Mouse (Mus musculus) E14TG2a.4 (cell line): Measurements from ENCODE around the gene Hyal2.

Experiments used
- CTCF ChIP-seq: conservative IDR thresholded peaks from 2 replicates; pipeline ENCODE4 v1.5.1; 2014; ENCODE audit warnings: low read length
- NANOG ChIP-seq: IDR thresholded peaks from 2 replicates; pipeline ENCODE4 v1.6.1; 2014; ENCODE audit warnings: borderline replicate concordance, low read length, mixed read lengths
- POU5F1 ChIP-seq: IDR thresholded peaks from 2 replicates; pipeline ENCODE4 v1.6.1; 2014; ENCODE audit warnings: low read length, borderline replicate concordance

DNA sequence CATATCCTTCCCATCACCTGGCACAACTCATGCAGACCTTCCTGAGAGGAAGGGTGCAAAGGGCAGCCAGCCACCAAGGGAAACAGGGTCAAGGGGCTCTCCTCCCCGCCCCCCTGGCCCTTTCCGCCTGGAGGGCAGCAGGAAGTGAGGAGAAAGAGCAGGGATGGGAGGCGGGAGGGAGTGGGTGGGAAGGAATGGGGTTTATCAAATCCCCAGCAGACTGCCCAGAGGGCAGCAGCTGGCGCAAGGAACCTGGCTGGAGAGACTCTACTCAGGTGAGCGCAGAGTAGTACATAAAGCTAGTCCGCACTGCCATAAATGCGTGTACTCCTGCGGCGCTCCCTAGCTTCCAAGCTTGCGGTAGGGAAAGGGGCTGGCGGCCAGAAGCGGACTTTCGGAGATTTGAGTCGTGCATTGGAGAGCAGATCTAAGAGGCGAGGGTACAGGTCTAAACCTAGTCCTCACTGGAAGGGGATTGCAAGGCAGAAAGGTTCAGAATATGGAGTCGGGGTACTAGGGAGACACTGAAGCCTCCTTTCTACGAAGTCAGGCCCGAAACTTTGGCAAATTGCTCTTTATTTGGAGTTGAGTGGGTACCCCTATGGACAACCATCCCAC lies at the start of gene Hyal2:
- TF ChIP-seq CTCF (no peak), POU5F1 (no peak), NANOG (no peak)
